Mouse (Mus musculus): Measurements from ENCODE around the gene Nutf2-ps1. TPM values are rescaled to one million over a fixed set of nuclear protein-coding genes. Genes with fewer than 3 reads are reported as not detected.

Nutf2-ps1 gene
- polyA plus RNA-seq, 1 experiment from 2014 or later = 218 TPM

DNA sequence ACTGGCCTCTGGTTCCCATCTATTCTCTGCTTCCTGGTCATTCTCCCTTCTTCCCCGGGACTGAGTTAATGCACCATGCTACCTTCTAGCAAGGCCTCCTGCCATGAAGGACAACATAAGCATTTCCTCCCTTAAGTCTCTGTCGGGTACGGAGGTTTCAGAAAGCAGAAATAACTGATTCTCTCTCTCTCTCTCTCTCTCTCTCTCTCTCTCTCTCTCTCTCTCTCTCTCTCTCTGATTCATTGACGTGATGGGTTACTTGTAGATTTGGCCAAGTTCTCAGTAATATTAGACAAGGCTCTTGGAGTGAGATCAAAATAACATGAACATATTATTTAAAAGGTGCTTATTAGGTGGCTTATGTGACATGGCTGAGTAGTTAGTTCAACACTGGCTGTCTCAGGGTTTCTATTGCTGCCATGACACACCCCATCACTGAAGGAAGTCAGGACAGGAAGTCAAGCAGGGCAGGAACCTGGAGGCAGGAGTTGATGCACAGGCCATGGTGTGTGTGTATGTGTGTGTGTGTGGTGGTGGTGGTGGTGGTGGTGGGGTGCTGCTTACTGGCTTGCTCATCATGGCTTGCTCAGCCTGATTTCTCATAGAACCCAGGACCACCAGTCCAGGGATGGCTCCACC lies 43.8 kb downstream of the Nutf2-ps1 start:
- Histone ChIP-seq H3K27ac (replicated peaks) (no peak overlapping the region), H3K9ac (no peak overlapping the region), H3K4me3 (no peak overlapping the region), H3K36me3 (no peaks in the 10 kb centered on the region), H3K27me3 (no peaks in the 10 kb centered on the region), H3K9me3 (no peaks in the 10 kb centered on the region), H3K4me1 (replicated peaks) (no peaks in the 10 kb centered on the region; the same call in 1 of the 2 replicates), H3K4me2 (no peak overlapping the region)
- ATAC-seq (ENCODE audit: low FRiP score, low read depth) = no peak
- 63% methylated on average over 4 of the region's 4 CpGs for WGBS

DNA sequence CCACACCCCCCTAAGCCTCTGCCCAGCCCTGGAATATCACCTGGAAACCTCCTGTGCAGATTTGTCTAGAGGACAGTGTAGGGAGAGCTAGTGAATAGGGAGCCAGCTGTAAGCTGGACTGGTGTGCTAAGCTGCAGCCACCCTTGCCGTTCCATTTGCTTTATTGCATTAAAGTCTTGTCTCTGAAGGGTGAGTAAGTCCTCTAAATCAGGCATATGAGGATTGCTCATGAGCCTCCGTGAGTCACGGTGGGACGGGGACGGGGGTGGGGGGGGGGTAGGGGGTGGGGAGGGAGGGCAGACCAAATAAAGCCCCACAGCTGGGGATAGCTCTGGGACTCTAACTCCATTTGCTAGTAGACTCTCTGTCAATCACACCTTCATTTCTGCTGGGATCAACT lies 45.3 kb downstream of the Nutf2-ps1 start:
- no peaks in the 10 kb centered on the region for H3K9me3 ChIP-seq
- no peaks in the 10 kb centered on the region; the same call in 1 of the 2 replicates for H3K4me1 ChIP-seq (replicated peaks)
- H3K4me2 ChIP-seq = no peak overlapping the region
- no peak for ATAC-seq (ENCODE audit: low FRiP score, low read depth)
- H3K36me3 ChIP-seq = no peaks in the 10 kb centered on the region
- H3K27ac ChIP-seq (replicated peaks) = no peak overlapping the region
- no peaks in the 10 kb centered on the region for H3K27me3 ChIP-seq
- H3K4me3 ChIP-seq = no peak overlapping the region
- H3K9ac ChIP-seq = no peak overlapping the region
- 65% methylated on average over 5 of the region's 5 CpGs for WGBS

DNA sequence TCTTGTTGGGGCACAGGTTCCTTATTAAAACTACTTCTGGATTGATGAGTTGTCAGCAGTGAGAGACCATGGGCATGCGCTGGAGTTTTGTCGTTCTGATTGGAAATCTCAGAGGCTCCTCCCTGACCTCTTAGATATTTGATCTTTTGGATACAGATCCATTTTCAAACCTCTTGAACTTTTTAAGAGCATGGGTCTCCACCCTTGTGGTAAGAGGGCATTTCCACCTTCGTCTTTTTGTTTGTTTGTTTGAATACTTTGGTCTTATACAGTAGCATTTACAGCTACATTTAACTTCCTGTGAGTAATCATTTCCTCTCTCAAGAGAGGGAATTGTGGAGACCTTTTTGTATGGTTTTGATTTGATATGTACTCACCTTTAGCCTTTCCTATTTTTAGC lies 49.6 kb downstream of the Nutf2-ps1 start:
- WGBS = 94% methylated on average over 3 of the region's 3 CpGs
- H3K4me1 ChIP-seq (replicated peaks) = no peaks in the 10 kb centered on the region
- no peaks in the 10 kb centered on the region for H3K9me3 ChIP-seq
- no peak overlapping the region for H3K4me3 ChIP-seq
- no peak overlapping the region for H3K27ac ChIP-seq (replicated peaks)
- H3K36me3 ChIP-seq = no peaks in the 10 kb centered on the region
- H3K27me3 ChIP-seq = no peaks in the 10 kb centered on the region
- no peak overlapping the region for H3K4me2 ChIP-seq
- H3K9ac ChIP-seq = no peak overlapping the region
- ATAC-seq (ENCODE audit: low FRiP score, low read depth) = no peak

DNA sequence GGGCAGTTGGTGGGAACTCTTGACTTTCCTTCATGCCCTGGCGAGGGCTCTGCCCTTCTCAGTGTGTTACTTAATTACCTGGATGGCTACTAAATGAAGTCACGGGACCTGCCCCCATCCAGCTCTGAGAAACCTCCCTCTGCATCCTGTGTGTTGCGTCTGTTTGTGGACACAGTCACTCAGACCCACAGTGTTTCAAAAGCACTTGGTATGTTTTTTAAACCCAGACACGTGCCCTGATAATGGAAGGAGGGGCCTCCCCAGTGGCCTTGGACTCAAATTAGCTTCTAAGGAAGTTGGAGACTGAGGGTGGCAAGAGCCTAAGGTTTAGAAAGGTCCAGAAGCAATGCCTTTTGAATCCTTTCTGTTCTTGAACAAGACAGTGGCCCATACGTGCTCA lies 50.1 kb downstream of the Nutf2-ps1 start:
- H3K9ac ChIP-seq = no peak overlapping the region
- H3K36me3 ChIP-seq = no peaks in the 10 kb centered on the region
- no peak overlapping the region for H3K4me3 ChIP-seq
- no peaks in the 10 kb centered on the region for H3K27me3 ChIP-seq
- no peak overlapping the region for H3K27ac ChIP-seq (replicated peaks)
- ATAC-seq (ENCODE audit: low FRiP score, low read depth) = no peak
- H3K4me2 ChIP-seq = no peak overlapping the region
- H3K9me3 ChIP-seq = no peaks in the 10 kb centered on the region
- H3K4me1 ChIP-seq (replicated peaks) = no peaks in the 10 kb centered on the region
- WGBS = 75% methylated on average over 5 of the region's 5 CpGs

Other genes with a start within 250 kb of the Nutf2-ps1 start
- gene Gm10197, start 217.3 kb downstream of the Nutf2-ps1 start, polyA plus RNA-seq (2015; fragmentation: Nextera tagmentation; extraction: Ambion mirVana) = not detected in 2 replicates
- gene Smndc1, start 198.5 kb downstream of the Nutf2-ps1 start, polyA plus RNA-seq (2015; fragmentation: Nextera tagmentation; extraction: Ambion mirVana) = 28.3 and 31.6 TPM in 2 replicates
- gene Dusp5, start 60.0 kb downstream of the Nutf2-ps1 start, polyA plus RNA-seq (2015; fragmentation: Nextera tagmentation; extraction: Ambion mirVana) = 6.3 and 7.7 TPM in 2 replicates
- gene Smc3, start 11.3 kb upstream of the Nutf2-ps1 start, polyA plus RNA-seq (2015; fragmentation: Nextera tagmentation; extraction: Ambion mirVana) = 53.7 and 54.7 TPM in 2 replicates
- 0.71 and 0.80 TPM in 2 replicates for gene Rbm20, start 88.2 kb upstream of the Nutf2-ps1 start, polyA plus RNA-seq (2015; fragmentation: Nextera tagmentation; extraction: Ambion mirVana)